Mouse (Mus musculus) neural tube, embryonic 11.5 days (tissue): Measurements from ENCODE around the gene Plppr4. TPM values are rescaled to one million over a fixed set of nuclear protein-coding genes. Genes with fewer than 3 reads are reported as not detected.

ENCODE experiments used
- ATAC-seq: fragments of 200-750 bp; cut with Nextera tagmentation; 2 replicates; pipeline ENCODE4 v1.8.0; 2017; ENCODE audit warnings: moderate number of reproducible peaks, mild to moderate bottlenecking, moderate TSS enrichment, moderate library complexity; ENCODE audit not compliant: insufficient read depth, low FRiP score, low TSS enrichment
- DNase-seq: peaks from one replicate; pipeline ENCODE4 v3.0.0-alpha.2; 2015; ENCODE audit warnings: low spot score
- H3K27ac ChIP-seq: fragments of 300-500 bp; sonication (generic); 2 replicates; pipeline ENCODE4 v1.5.1; 2014; ENCODE audit warnings: low read depth, mild to moderate bottlenecking, low read length
- H3K27me3 ChIP-seq: fragments of 300-500 bp; sonication (generic); 2 replicates; pipeline ENCODE4 v1.6.1; 2014; ENCODE audit warnings: mild to moderate bottlenecking, low read length, mixed read lengths; ENCODE audit not compliant: control insufficient read depth, insufficient read depth
- H3K36me3 ChIP-seq: fragments of 300-500 bp; sonication (generic); 2 replicates; pipeline ENCODE4 v1.6.1; 2014; ENCODE audit warnings: mild to moderate bottlenecking, low read length, moderate library complexity, mixed read lengths; ENCODE audit not compliant: control insufficient read depth, insufficient read depth
- H3K4me1 ChIP-seq: fragments of 300-500 bp; sonication (generic); 2 replicates; pipeline ENCODE4 v1.6.1; 2014; ENCODE audit warnings: low read length, mixed read lengths; ENCODE audit not compliant: control insufficient read depth, insufficient read depth
- H3K4me2 ChIP-seq: fragments of 300-500 bp; sonication (generic); 2 replicates; pipeline ENCODE4 v1.6.1; 2014; ENCODE audit warnings: low read depth, mild to moderate bottlenecking, moderate library complexity
- H3K4me3 ChIP-seq: fragments of 300-500 bp; sonication (generic); 2 replicates; pipeline ENCODE4 v1.5.1; 2014; ENCODE audit warnings: low read depth, low read length
- H3K9ac ChIP-seq: fragments of 300-500 bp; sonication (generic); 2 replicates; pipeline ENCODE4 v1.6.1; 2014; ENCODE audit warnings: mild to moderate bottlenecking, low read length
- H3K9me3 ChIP-seq: fragments of 300-500 bp; sonication (generic); 2 replicates; pipeline ENCODE4 v1.6.1; 2016; ENCODE audit warnings: low read length; ENCODE audit not compliant: control insufficient read depth
- WGBS: fragments of 180-500 bp; shearing (Covaris S2); extraction: QIAGEN DNeasy Blood & Tissue Kit; methylation state at CpG from one replicate; pipeline ENCODE4 v1.1.7; 2014; 5-methylcytosine and 5-hydroxymethylcytosine counted together
- polyA plus RNA-seq: library from polyadenylated mRNA; unstranded; fragments of >200 nt; fragmentation: Nextera tagmentation; extraction: Ambion mirVana; gene quantifications from 2 replicates; pipeline ENCODE4 v1.2.1, GENCODE M21; 2014

Gene Plppr4
- 0.22 and 0.45 TPM in 2 replicates for polyA plus RNA-seq

DNA sequence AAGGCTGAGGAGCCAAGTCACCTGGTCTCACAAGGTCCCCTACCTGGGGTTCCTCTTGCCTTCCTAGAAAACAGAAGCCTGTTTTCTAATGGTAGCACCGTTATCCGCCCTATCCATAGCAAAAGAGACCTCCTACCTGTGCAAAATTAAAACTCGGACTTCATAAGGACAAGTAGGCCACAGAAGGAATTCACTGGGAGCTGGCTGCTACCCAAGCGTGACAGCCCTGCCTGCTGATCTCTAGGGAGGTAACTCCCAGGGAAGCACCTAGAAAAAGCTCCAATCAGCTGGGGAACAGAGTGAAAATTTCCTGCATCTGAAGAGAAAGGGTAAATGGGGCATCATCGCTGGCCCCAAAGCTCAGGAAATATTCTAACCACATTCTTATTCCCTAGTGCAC lies at the start of gene Plppr4:
TSS of gene Plppr4 (minus strand) at position 349 of the 400 bp plus-strand sequence.
- H3K4me1 ChIP-seq = peaks cover 5% of the 10 kb centered on the region; the same call in 1 of the 2 replicates
- H3K4me2 ChIP-seq = peak within 1 kb of the TSS; percentile 84
- H3K4me3 ChIP-seq = peak within 1 kb of the TSS; percentile 43
- ATAC-seq = peak; percentile 11; the same call in 1 of the 2 replicates
- H3K36me3 ChIP-seq = no peaks in the 10 kb centered on the region
- peak within 1 kb of the TSS; percentile 44 for H3K9ac ChIP-seq
- no peak for DNase-seq
- WGBS = 43% methylated on average over 5 of the region's 5 CpGs
- H3K27me3 ChIP-seq = no peaks in the 10 kb centered on the region
- no peaks in the 10 kb centered on the region for H3K9me3 ChIP-seq
- no peak within 1 kb of the TSS for H3K27ac ChIP-seq

DNA sequence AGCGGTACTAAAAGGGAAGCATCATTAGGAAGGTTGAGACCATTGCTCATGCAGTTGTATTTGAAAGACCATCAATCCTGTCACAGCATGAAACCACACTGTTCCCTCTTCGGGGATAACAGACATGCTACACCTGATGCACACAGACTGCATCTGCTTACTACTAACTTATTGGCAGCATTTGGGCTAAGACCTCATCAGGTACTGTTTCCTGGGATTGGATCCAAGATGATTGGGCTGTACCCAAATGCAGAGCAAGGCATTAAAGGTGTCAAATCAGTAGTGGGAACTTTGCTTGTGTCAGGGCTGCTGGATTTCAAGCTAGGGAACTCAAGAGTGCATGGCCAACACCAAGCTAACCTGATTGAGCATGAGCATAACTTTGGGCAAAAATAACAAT lies 45.1 kb upstream of the Plppr4 start:
- H3K4me2 ChIP-seq = no peak overlapping the region
- H3K9ac ChIP-seq = no peak overlapping the region
- H3K4me3 ChIP-seq = no peak overlapping the region
- H3K36me3 ChIP-seq = no peaks in the 10 kb centered on the region
- ATAC-seq (no peak), DNase-seq (no peak)
- H3K4me1 ChIP-seq = no peaks in the 10 kb centered on the region
- H3K27ac ChIP-seq = no peak overlapping the region
- WGBS = 90% methylated on average over 2 of the region's 2 CpGs
- no peaks in the 10 kb centered on the region for H3K9me3 ChIP-seq
- H3K27me3 ChIP-seq = no peaks in the 10 kb centered on the region

GRCm38 (mm10) chr3:117403740-117404139 lies 43.1 kb upstream of the Plppr4 start:
- DNase-seq = no peak
- H3K9ac ChIP-seq = no peak overlapping the region
- 87% methylated on average over 3 of the region's 3 CpGs for WGBS

DNA sequence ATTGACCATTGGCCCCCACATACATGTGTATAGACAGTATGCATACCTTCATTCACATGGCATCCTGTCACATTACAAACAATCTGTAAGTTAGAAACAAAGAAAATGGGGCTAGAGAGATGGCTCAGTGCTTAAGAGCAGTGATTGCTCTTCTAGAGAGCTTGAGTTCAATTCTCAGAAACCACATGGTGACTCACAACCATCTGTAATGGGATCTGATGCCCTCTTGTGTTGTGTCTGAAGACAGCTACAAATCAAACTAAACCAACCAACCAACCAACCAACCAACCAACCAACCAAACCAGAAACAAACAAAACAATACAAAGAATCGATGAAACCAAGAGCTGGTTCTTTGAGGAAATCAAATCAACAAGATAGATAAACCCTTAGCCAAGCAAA lies 5.4 kb upstream of the Plppr4 start:
- Histone ChIP-seq H3K27ac (no peak overlapping the region), H3K27me3 (no peaks in the 10 kb centered on the region), H3K9ac (no peak overlapping the region), H3K36me3 (no peaks in the 10 kb centered on the region), H3K4me3 (no peak overlapping the region), H3K9me3 (no peaks in the 10 kb centered on the region), H3K4me1 (no peaks in the 10 kb centered on the region), H3K4me2 (no peak overlapping the region)
- ATAC-seq = no peak
- 93% methylated on average over 1 of the region's 1 CpGs for WGBS
- DNase-seq = no peak

More at GRCm38 (mm10) chr3:117403740-117404139, 43.1 kb upstream of the Plppr4 start:
- H3K36me3 ChIP-seq = no peaks in the 10 kb centered on the region
- H3K27ac ChIP-seq = no peak overlapping the region
- no peak overlapping the region for H3K4me2 ChIP-seq
- no peak for ATAC-seq
- H3K27me3 ChIP-seq = no peaks in the 10 kb centered on the region
- no peak overlapping the region for H3K4me3 ChIP-seq
- H3K9me3 ChIP-seq = no peaks in the 10 kb centered on the region
- H3K4me1 ChIP-seq = no peaks in the 10 kb centered on the region

DNA sequence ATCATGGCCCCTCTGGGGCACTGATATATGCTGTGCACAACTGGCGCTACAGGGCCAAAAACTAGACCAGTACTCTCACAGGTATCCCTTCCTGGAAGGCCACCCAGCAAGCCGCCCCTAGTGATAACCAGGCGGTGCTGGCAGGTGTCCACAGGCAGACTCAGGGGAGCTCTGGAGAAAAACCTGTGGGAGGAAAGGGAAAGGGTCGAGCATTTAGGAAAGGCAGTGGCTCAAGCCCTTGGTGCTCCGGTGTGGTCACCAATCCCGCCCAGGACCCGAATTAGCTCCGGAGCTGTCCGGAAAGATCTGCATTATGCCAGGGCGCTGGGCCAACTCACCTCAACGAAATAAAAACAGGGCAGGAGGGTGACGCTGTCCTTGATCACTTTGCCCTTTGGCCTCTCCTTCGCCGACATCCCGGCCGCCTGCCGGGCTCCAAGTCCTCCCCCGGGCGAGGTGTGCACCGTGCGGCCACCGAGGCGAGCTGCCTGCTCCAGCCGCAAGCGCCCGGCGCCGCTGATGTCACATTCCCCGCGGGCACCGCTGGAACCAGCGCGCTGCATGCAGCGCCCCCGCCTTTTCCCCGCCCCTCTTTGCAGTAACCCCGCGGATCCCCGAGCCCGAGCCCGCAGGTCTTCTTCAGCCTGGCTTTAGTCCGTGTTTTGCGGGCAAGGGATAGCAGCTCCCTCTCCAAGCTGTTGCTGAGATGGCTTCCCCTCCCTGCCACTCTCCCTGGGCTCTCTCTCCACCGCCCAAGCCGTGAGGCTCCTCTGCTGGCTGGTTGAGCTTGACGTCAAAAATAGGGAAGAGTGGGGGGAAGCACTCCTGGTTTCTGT lies 772 bp downstream of the Plppr4 start:
- H3K4me3 ChIP-seq = peak overlapping the region; percentile 43
- no peaks in the 10 kb centered on the region for H3K9me3 ChIP-seq
- peak overlapping the region; percentile 44 for H3K9ac ChIP-seq
- H3K27me3 ChIP-seq = no peaks in the 10 kb centered on the region
- peak overlapping the region; percentile 84 for H3K4me2 ChIP-seq
- DNase-seq (peak; percentile 62), ATAC-seq (peak; percentile 75)
- 3% methylated on average over 44 of the region's 46 CpGs for WGBS
- no peak overlapping the region for H3K27ac ChIP-seq
- H3K4me1 ChIP-seq = peaks cover 5% of the 10 kb centered on the region; the same call in 1 of the 2 replicates
- no peaks in the 10 kb centered on the region for H3K36me3 ChIP-seq

- ATAC-seq (no peak), DNase-seq (no peak)
- Histone ChIP-seq H3K4me1 (peaks cover 5% of the 10 kb centered on the region; the same call in 1 of the 2 replicates), H3K36me3 (no peaks in the 10 kb centered on the region), H3K9ac (no peak overlapping the region), H3K9me3 (no peaks in the 10 kb centered on the region), H3K27me3 (no peaks in the 10 kb centered on the region), H3K4me2 (no peak overlapping the region; the same call in 1 of the 2 replicates), H3K4me3 (no peak overlapping the region), H3K27ac (no peak overlapping the region)
- WGBS = 93% methylated on average over 5 of the region's 5 CpGs
These were observed 1.6 kb downstream of the Plppr4 start for GRCm38 (mm10) chr3:117358981-117359628.

GRCm38 (mm10) chr3:117357367-117357766 lies 3.3 kb downstream of the Plppr4 start:
- no peaks in the 10 kb centered on the region for H3K9me3 ChIP-seq
- no peak overlapping the region for H3K4me2 ChIP-seq

DNA sequence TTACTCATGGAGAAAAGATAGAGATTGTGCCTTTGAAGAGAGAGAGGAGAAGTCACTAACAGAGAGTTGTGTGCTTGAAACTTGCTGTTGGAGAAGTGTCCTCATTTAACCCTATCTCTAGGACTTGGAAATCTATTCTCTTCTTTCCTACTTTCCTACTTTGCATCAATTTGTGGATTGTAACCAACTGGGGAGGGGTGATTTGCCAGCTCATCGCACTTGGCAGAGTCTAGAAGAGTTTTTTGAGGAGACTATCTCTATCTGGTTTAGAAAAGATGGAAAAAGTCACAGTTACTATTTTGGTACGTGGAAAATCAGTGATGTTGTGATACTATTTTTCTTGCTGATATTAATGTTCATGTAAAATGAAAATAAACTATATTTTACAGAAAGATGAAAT lies 6.7 kb downstream of the Plppr4 start:
- H3K9me3 ChIP-seq = no peaks in the 10 kb centered on the region
- no peak for DNase-seq
- 85% methylated on average over 2 of the region's 2 CpGs for WGBS
- H3K4me3 ChIP-seq = no peak overlapping the region
- H3K4me2 ChIP-seq = no peak overlapping the region
- H3K9ac ChIP-seq = no peak overlapping the region
- no peak for ATAC-seq
- H3K4me1 ChIP-seq = no peaks in the 10 kb centered on the region
- no peaks in the 10 kb centered on the region for H3K36me3 ChIP-seq
- H3K27ac ChIP-seq = no peak overlapping the region
- no peaks in the 10 kb centered on the region for H3K27me3 ChIP-seq

More at GRCm38 (mm10) chr3:117357367-117357766, 3.3 kb downstream of the Plppr4 start:
- DNase-seq = no peak
- no peaks in the 10 kb centered on the region for H3K27me3 ChIP-seq
- H3K4me3 ChIP-seq = no peak overlapping the region
- no peaks in the 10 kb centered on the region for H3K36me3 ChIP-seq
- ATAC-seq = no peak
- H3K9ac ChIP-seq = no peak overlapping the region
- WGBS = 84% methylated on average over 3 of the region's 3 CpGs
- H3K27ac ChIP-seq = no peak overlapping the region
- peaks cover 5% of the 10 kb centered on the region; the same call in 1 of the 2 replicates for H3K4me1 ChIP-seq
